Mouse (Mus musculus) liver, postnatal 0 days (tissue): ENCODE measurements at regions not wholly inside any gene's neighbourhood (a gene's known extent, or its start where the extent isn't known, plus 50 kb on each side); places are given as distances from the start of the nearest gene placed in this dataset.

ENCODE experiments used
- ATAC-seq: fragments of 200-750 bp; cut with Nextera tagmentation; 2 replicates; pipeline ENCODE4 v1.8.0; 2017; ENCODE audit warnings: mild to moderate bottlenecking, moderate library complexity
- DNase-seq: peaks from one replicate; pipeline ENCODE4 v3.0.0-alpha.2; 2016
- H3K27ac ChIP-seq: fragments of 300-500 bp; sonication (generic); 2 replicates; pipeline ENCODE4 v1.5.1; 2014; ENCODE audit warnings: antibody characterized with exemption, moderate library complexity, mild to moderate bottlenecking, low read depth
- H3K27me3 ChIP-seq: fragments of 300-500 bp; sonication (generic); 2 replicates; pipeline ENCODE4 v1.6.1; 2014; ENCODE audit warnings: low read length, control low read depth, mixed read lengths; ENCODE audit not compliant: insufficient read depth
- H3K36me3 ChIP-seq: fragments of 300-500 bp; sonication (generic); replicated peaks from 2 replicates; pipeline ENCODE4 v1.6.1; 2014; ENCODE audit warnings: mild to moderate bottlenecking, control low read depth, low read length, moderate library complexity, mixed read lengths; ENCODE audit not compliant: insufficient read depth
- H3K4me1 ChIP-seq: fragments of 300-500 bp; sonication (generic); 2 replicates; pipeline ENCODE4 v1.6.1; 2014; ENCODE audit warnings: antibody characterized with exemption, mild to moderate bottlenecking, control low read depth; ENCODE audit not compliant: insufficient read depth
- H3K4me2 ChIP-seq: fragments of 300-500 bp; sonication (generic); 2 replicates; pipeline ENCODE4 v1.6.1; 2014; ENCODE audit warnings: low read depth, mild to moderate bottlenecking, low read length, moderate library complexity, mixed read lengths
- H3K4me3 ChIP-seq: fragments of 300-500 bp; sonication (generic); 2 replicates; pipeline ENCODE4 v1.5.1; 2014; ENCODE audit warnings: low read depth, low read length
- H3K9ac ChIP-seq: fragments of 300-500 bp; sonication (generic); replicated peaks from 2 replicates; pipeline ENCODE4 v1.6.1; 2014; ENCODE audit warnings: mild to moderate bottlenecking, moderate library complexity
- H3K9me3 ChIP-seq: fragments of 300-500 bp; sonication (generic); 2 replicates; pipeline ENCODE4 v1.6.1; 2016; ENCODE audit warnings: mild to moderate bottlenecking, control low read depth, low read length, mixed read lengths
- CTCF ChIP-seq: sonication (generic); IDR thresholded peaks from 2 replicates; pipeline ENCODE4 v1.5.1; 2016; ENCODE audit warnings: antibody characterized with exemption, low read depth
- EP300 ChIP-seq: IDR thresholded peaks from 2 replicates; pipeline ENCODE4 v1.6.1; 2016; ENCODE audit warnings: antibody characterized with exemption, low read depth, mild to moderate bottlenecking
- WGBS: fragments of 180-500 bp; shearing (Covaris S2); extraction: QIAGEN DNeasy Blood & Tissue Kit; methylation state at CpG from one replicate; pipeline ENCODE4 v1.1.7; 2014; ENCODE audit not compliant: insufficient replicate concordance; 5-methylcytosine and 5-hydroxymethylcytosine counted together

- 75% methylated on average over 4 of the region's 4 CpGs for WGBS
- no peak overlapping the region for H3K9ac ChIP-seq
Observed at GRCm38 (mm10) chr7:63811816-63812215, 104.8 kb upstream of the E030018B13Rik start.

GRCm38 (mm10) chr7:63815531-63815930 is 101.1 kb upstream of the E030018B13Rik start:
- Histone ChIP-seq H3K36me3 (no peaks in the 10 kb centered on the region), H3K27ac (no peak overlapping the region), H3K27me3 (no peaks in the 10 kb centered on the region), H3K4me3 (no peak overlapping the region), H3K4me1 (no peaks in the 10 kb centered on the region), H3K9ac (no peak overlapping the region), H3K4me2 (no peak overlapping the region), H3K9me3 (no peaks in the 10 kb centered on the region)
- 82% methylated on average over 9 of the region's 9 CpGs for WGBS
- DNase-seq (no peak), ATAC-seq (no peak)
- TF ChIP-seq EP300 (no peak), CTCF (no peak)

More at GRCm38 (mm10) chr7:63811816-63812215, 104.8 kb upstream of the E030018B13Rik start:
- Histone ChIP-seq H3K27ac (no peak overlapping the region), H3K4me2 (no peak overlapping the region), H3K27me3 (no peaks in the 10 kb centered on the region), H3K4me3 (no peak overlapping the region), H3K4me1 (no peaks in the 10 kb centered on the region), H3K36me3 (no peaks in the 10 kb centered on the region), H3K9me3 (no peaks in the 10 kb centered on the region)
- ATAC-seq = no peak
- TF ChIP-seq CTCF (no peak), EP300 (no peak)
- no peak for DNase-seq

GRCm38 (mm10) chr7:63816056-63816941 is 100.4 kb upstream of the E030018B13Rik start:
- no peaks in the 10 kb centered on the region for H3K9me3 ChIP-seq
- TF ChIP-seq EP300 (no peak), CTCF (no peak)
- no peaks in the 10 kb centered on the region for H3K36me3 ChIP-seq
- H3K4me1 ChIP-seq = no peaks in the 10 kb centered on the region
- no peaks in the 10 kb centered on the region for H3K27me3 ChIP-seq
- ATAC-seq (no peak), DNase-seq (no peak)
- 0 out of 2 replicates have a peak overlapping the region, but pooled peaks have one; percentile 16 for H3K27ac ChIP-seq
- no peak overlapping the region for H3K4me3 ChIP-seq
- H3K9ac ChIP-seq = no peak overlapping the region
- no peak overlapping the region for H3K4me2 ChIP-seq
- 63% methylated on average over 10 of the region's 10 CpGs for WGBS

GRCm38 (mm10) chr7:63817476-63817875 is 99.2 kb upstream of the E030018B13Rik start:
- Histone ChIP-seq H3K9ac (no peak overlapping the region), H3K4me2 (no peak overlapping the region), H3K4me1 (no peaks in the 10 kb centered on the region; the same call in 1 of the 2 replicates), H3K4me3 (no peak overlapping the region), H3K9me3 (no peaks in the 10 kb centered on the region), H3K27ac (no peak overlapping the region), H3K36me3 (no peaks in the 10 kb centered on the region), H3K27me3 (no peaks in the 10 kb centered on the region)
- TF ChIP-seq CTCF (no peak), EP300 (no peak)
- DNase-seq (no peak), ATAC-seq (no peak)
- 57% methylated on average over 1 of the region's 1 CpGs for WGBS

GRCm38 (mm10) chr7:63818105-63818504 is 98.6 kb upstream of the E030018B13Rik start:
- Histone ChIP-seq H3K27ac (no peak overlapping the region), H3K4me3 (no peak overlapping the region), H3K9me3 (no peaks in the 10 kb centered on the region), H3K9ac (no peak overlapping the region), H3K4me1 (no peaks in the 10 kb centered on the region; the same call in 1 of the 2 replicates), H3K36me3 (no peaks in the 10 kb centered on the region), H3K27me3 (no peaks in the 10 kb centered on the region), H3K4me2 (no peak overlapping the region)
- WGBS = 78% methylated on average over 3 of the region's 3 CpGs
- DNase-seq = no peak
- TF ChIP-seq EP300 (no peak), CTCF (no peak)
- ATAC-seq = no peak

GRCm38 (mm10) chr7:63820286-63820685 is 96.4 kb upstream of the E030018B13Rik start:
- DNase-seq (no peak), ATAC-seq (no peak)
- no peaks in the 10 kb centered on the region for H3K9me3 ChIP-seq
- H3K27ac ChIP-seq = no peak overlapping the region
- H3K4me3 ChIP-seq = no peak overlapping the region
- H3K4me1 ChIP-seq = no peaks in the 10 kb centered on the region; the same call in 1 of the 2 replicates
- WGBS = 79% methylated on average over 1 of the region's 1 CpGs
- no peak for TF ChIP-seq CTCF
- no peak for TF ChIP-seq EP300
- H3K9ac ChIP-seq = no peak overlapping the region
- no peaks in the 10 kb centered on the region for H3K27me3 ChIP-seq
- H3K36me3 ChIP-seq = no peaks in the 10 kb centered on the region
- H3K4me2 ChIP-seq = no peak overlapping the region
